Mouse (Mus musculus): Measurements from ENCODE around the gene Bmyc. TPM values are rescaled to one million over a fixed set of nuclear protein-coding genes. Genes with fewer than 3 reads are reported as not detected.

The Bmyc gene
- polyA plus RNA-seq, 1 experiment from 2014 or later: 160 TPM

Other genes starting within 250 kb of the Bmyc start
- gene Clic3, start 249.9 kb upstream of the Bmyc start, polyA plus RNA-seq (2014; fragmentation: Nextera tagmentation; extraction: Ambion mirVana): 1.5 and 2.4 TPM in 2 replicates
- gene Paxx, start 245.6 kb upstream of the Bmyc start, polyA plus RNA-seq (2014; fragmentation: Nextera tagmentation; extraction: Ambion mirVana): 94.5 and 124 TPM in 2 replicates
- gene Ptgds, start 236.7 kb upstream of the Bmyc start, polyA plus RNA-seq (2014; fragmentation: Nextera tagmentation; extraction: Ambion mirVana): 5.6 and 87.6 TPM in 2 replicates
- not detected in 2 replicates for gene Lcn12, start 212.8 kb upstream of the Bmyc start, polyA plus RNA-seq (2014; fragmentation: Nextera tagmentation; extraction: Ambion mirVana)
- gene Fbxw5, start 206.0 kb upstream of the Bmyc start, polyA plus RNA-seq (2014; fragmentation: Nextera tagmentation; extraction: Ambion mirVana): 124 and 137 TPM in 2 replicates
- gene C8g, start 205.0 kb upstream of the Bmyc start, polyA plus RNA-seq (2014; fragmentation: Nextera tagmentation; extraction: Ambion mirVana): 5.6 and 6.8 TPM in 2 replicates
- gene Traf2, start 159.8 kb upstream of the Bmyc start, polyA plus RNA-seq (2014; fragmentation: Nextera tagmentation; extraction: Ambion mirVana): 12.6 and 14.8 TPM in 2 replicates
- 373 and 390 TPM in 2 replicates for gene Edf1, start 148.9 kb upstream of the Bmyc start, polyA plus RNA-seq (2014; fragmentation: Nextera tagmentation; extraction: Ambion mirVana)
- 2.2 and 2.3 TPM in 2 replicates for gene Mamdc4, start 131.9 kb upstream of the Bmyc start, polyA plus RNA-seq (2014; fragmentation: Nextera tagmentation; extraction: Ambion mirVana)
- 184 and 209 TPM in 2 replicates for gene Phpt1, start 131.5 kb upstream of the Bmyc start, polyA plus RNA-seq (2014; fragmentation: Nextera tagmentation; extraction: Ambion mirVana)
- 8.1 and 13.3 TPM in 2 replicates for gene Ajm1, start 125.0 kb upstream of the Bmyc start, polyA plus RNA-seq (2014; fragmentation: Nextera tagmentation; extraction: Ambion mirVana)
- 64.2 and 66.6 TPM in 2 replicates for gene Rabl6, start 98.2 kb upstream of the Bmyc start, polyA plus RNA-seq (2014; fragmentation: Nextera tagmentation; extraction: Ambion mirVana)
- gene Ccdc183, start 89.1 kb upstream of the Bmyc start, polyA plus RNA-seq (2014; fragmentation: Nextera tagmentation; extraction: Ambion mirVana): 0.33 and 0.43 TPM in 2 replicates
- 48.5 and 55.3 TPM in 2 replicates for gene Tmem141, start 84.7 kb upstream of the Bmyc start, polyA plus RNA-seq (2014; fragmentation: Nextera tagmentation; extraction: Ambion mirVana)
- 0.63 and 3.3 TPM in 2 replicates for gene Fcna, start 78.7 kb upstream of the Bmyc start, polyA plus RNA-seq (2014; fragmentation: Nextera tagmentation; extraction: Ambion mirVana)
- gene Lcn8, start 53.6 kb upstream of the Bmyc start, polyA plus RNA-seq (2014; fragmentation: Nextera tagmentation; extraction: Ambion mirVana): not detected in 2 replicates
- gene Lcn5, start 48.8 kb upstream of the Bmyc start, polyA plus RNA-seq (2014; fragmentation: Nextera tagmentation; extraction: Ambion mirVana): not detected in 2 replicates
- gene Lcn6, start 30.0 kb upstream of the Bmyc start, polyA plus RNA-seq (2014; fragmentation: Nextera tagmentation; extraction: Ambion mirVana): not detected in 2 replicates
- gene Lcn10, start 24.0 kb upstream of the Bmyc start, polyA plus RNA-seq (2014; fragmentation: Nextera tagmentation; extraction: Ambion mirVana): not detected in 2 replicates
- gene Obp2a, start 6.7 kb upstream of the Bmyc start, polyA plus RNA-seq (2014; fragmentation: Nextera tagmentation; extraction: Ambion mirVana): not detected in 2 replicates
- not detected in 2 replicates for gene Obp2b, start 30.3 kb downstream of the Bmyc start, polyA plus RNA-seq (2014; fragmentation: Nextera tagmentation; extraction: Ambion mirVana)
- not detected in 2 replicates for gene Lcn3, start 58.8 kb downstream of the Bmyc start, polyA plus RNA-seq (2014; fragmentation: Nextera tagmentation; extraction: Ambion mirVana)
- gene Lcn11, start 70.3 kb downstream of the Bmyc start, polyA plus RNA-seq (2014; fragmentation: Nextera tagmentation; extraction: Ambion mirVana): not detected in 2 replicates
- gene Gm13539, start 75.5 kb downstream of the Bmyc start, polyA plus RNA-seq (2014; fragmentation: Nextera tagmentation; extraction: Ambion mirVana): not detected in 2 replicates
- not detected in 2 replicates for gene Glt6d1, start 109.1 kb downstream of the Bmyc start, polyA plus RNA-seq (2014; fragmentation: Nextera tagmentation; extraction: Ambion mirVana)
- not detected in 2 replicates for gene Lcn9, start 116.4 kb downstream of the Bmyc start, polyA plus RNA-seq (2014; fragmentation: Nextera tagmentation; extraction: Ambion mirVana)
- not detected in 2 replicates for gene Sohlh1, start 140.5 kb downstream of the Bmyc start, polyA plus RNA-seq (2014; fragmentation: Nextera tagmentation; extraction: Ambion mirVana)
- 18.9 and 22.9 TPM in 2 replicates for gene Kcnt1, start 157.0 kb downstream of the Bmyc start, polyA plus RNA-seq (2014; fragmentation: Nextera tagmentation; extraction: Ambion mirVana)